Mouse (Mus musculus): ENCODE data around the gene Gm37596. TPM values are rescaled to one million over a fixed set of nuclear protein-coding genes. Genes with fewer than 3 reads are reported as not detected.
"Not testable (repeated sequence)": the region's sequence is repeated elsewhere in the genome, so short reads cannot be mapped to it uniquely, and the experiment has no call there.

Gm37596 gene
- not detected for total RNA-seq (2021)

- not testable (repeated sequence) for DNase-seq
Observed at GRCm38 (mm10) chr3:93692970-93693369, at the start of gene Gm37596. Gene Gm37596 (minus strand): TSS chr3:93693070.

- not testable (repeated sequence) for DNase-seq
Observed at GRCm38 (mm10) chr3:93708969-93709637, 16.2 kb upstream of the Gm37596 start.

- not testable (repeated sequence) for DNase-seq
Observed at GRCm38 (mm10) chr3:93676210-93676609, 16.7 kb downstream of the Gm37596 start, which contains the start of gene Tdpoz1. Gene Tdpoz1 (minus strand): TSS chr3:93676310.

GRCm38 (mm10) chr3:93670805-93671503, 21.9 kb downstream of the Gm37596 start:
- not testable (repeated sequence) for DNase-seq

GRCm38 (mm10) chr3:93654260-93654659, 38.6 kb downstream of the Gm37596 start:
- no peak for DNase-seq

- no peak for DNase-seq
Observed at GRCm38 (mm10) chr3:93652586-93652985, 40.3 kb downstream of the Gm37596 start, which contains the start of gene Tdpoz2. Gene Tdpoz2 (minus strand): TSS chr3:93652686.

Other genes starting within 250 kb of the Gm37596 start
- gene Tchhl1, start 224.3 kb downstream of the Gm37596 start, total RNA-seq (2021) = not detected
- 100 to 1,000 TPM; 243 to 300 TPM for gene S100a11, start 172.6 kb downstream of the Gm37596 start, total RNA-seq (2021)
- gene S100a10, start 138.0 kb downstream of the Gm37596 start, total RNA-seq (2021) = 100 to 1,000 TPM; 174 to 179 TPM
- not detected for gene Tdpoz2, start 40.4 kb downstream of the Gm37596 start, total RNA-seq (2021)
- not detected for gene Tdpoz1, start 16.8 kb downstream of the Gm37596 start, total RNA-seq (2021)
- gene Gm5773, start 79.9 kb upstream of the Gm37596 start, total RNA-seq (2021) = not detected
- gene Tdpoz4, start 103.3 kb upstream of the Gm37596 start, total RNA-seq (2021) = not detected
- not detected for gene Tdpoz3, start 132.9 kb upstream of the Gm37596 start, total RNA-seq (2021)